Mouse (Mus musculus) CH12.LX (cell line): ENCODE measurements around the gene Upp2. TPM values are rescaled to one million over a fixed set of nuclear protein-coding genes. Genes with fewer than 3 reads are reported as not detected.

Experiments
- DNase-seq: peaks from one replicate; pipeline ENCODE4 v3.0.0-alpha.2; 2013; ENCODE audit errors: extremely low read depth
- H3K27ac ChIP-seq: 2 replicates; pipeline ENCODE4 v1.5.1; 2012; ENCODE audit warnings: low read depth, mild to moderate bottlenecking, control low read depth, moderate library complexity; ENCODE audit not compliant: insufficient read depth
- H3K27me3 ChIP-seq: replicated peaks from 2 replicates; pipeline ENCODE3; 2012; ENCODE audit warnings: inconsistent platforms
- H3K36me3 ChIP-seq, 2 experiments: replicated peaks in 1 of 2; 2 replicates each; pipeline versions ENCODE3 to v1.6.1; 2012; ENCODE audit warnings: inconsistent platforms in 1 of 2, low read length in 1 of 2, mild to moderate bottlenecking in 1 of 2, mixed read lengths in 1 of 2, moderate library complexity in 1 of 2; ENCODE audit not compliant: control insufficient read depth in 1 of 2, insufficient read depth in 1 of 2
- H3K4me1 ChIP-seq, 2 experiments: 2 replicates each; pipeline ENCODE4 v1.6.1; 2012; ENCODE audit warnings: inconsistent platforms in 1 of 2, moderate library complexity in 1 of 2; ENCODE audit not compliant: insufficient read depth in 2 of 2, control insufficient read depth in 1 of 2
- H3K4me2 ChIP-seq: 2 replicates; pipeline ENCODE4 v1.6.1; 2012; ENCODE audit warnings: low read depth, mild to moderate bottlenecking, control low read depth; ENCODE audit not compliant: poor library complexity, insufficient read depth, severe bottlenecking
- H3K4me3 ChIP-seq, 3 experiments: fragments of 150-350 bp in 1 of 3; sonication (generic) in 1 of 3; replicated peaks in 1 of 3; 2 replicates each; pipeline versions ENCODE3 to v1.5.1; 2011 to 2012; ENCODE audit warnings: low read depth in 2 of 3, low read length in 2 of 3, mild to moderate bottlenecking in 2 of 3, moderate library complexity in 2 of 3, control low read depth in 1 of 3, improper control_type of control experiment in 1 of 3, inconsistent platforms in 1 of 3, mixed read lengths in 1 of 3; ENCODE audit not compliant: poor library complexity in 1 of 3
- H3K79me2 ChIP-seq: replicated peaks from 2 replicates; pipeline ENCODE4 v1.6.1; 2012; ENCODE audit warnings: mild to moderate bottlenecking, moderate library complexity; ENCODE audit not compliant: control insufficient read depth, poor library complexity, insufficient read depth, severe bottlenecking; ENCODE audit errors: extremely low read depth
- H3K9ac ChIP-seq: 2 replicates; pipeline ENCODE4 v1.6.1; 2012; ENCODE audit warnings: low read depth, mild to moderate bottlenecking, control low read depth, moderate library complexity; ENCODE audit not compliant: insufficient read depth
- H3K9me3 ChIP-seq: replicated peaks from 2 replicates; pipeline ENCODE3; 2012; ENCODE audit warnings: low read length, inconsistent platforms, mixed read lengths
- BHLHE40 ChIP-seq: IDR thresholded peaks from 2 replicates; pipeline ENCODE4 v1.6.1; 2011; ENCODE audit warnings: mild to moderate bottlenecking, low read depth, low read length, improper control_type of control experiment
- CHD1 ChIP-seq: IDR thresholded peaks from 2 replicates; pipeline ENCODE4 v1.6.1; 2012; ENCODE audit warnings: low read depth, low read length, improper control_type of control experiment, inconsistent platforms
- ELF1 ChIP-seq: IDR thresholded peaks from 2 replicates; pipeline ENCODE4 v1.6.1; 2014; ENCODE audit warnings: low read depth, mild to moderate bottlenecking, inconsistent platforms, low read length, improper control_type of control experiment
- GABPA ChIP-seq: IDR thresholded peaks from 2 replicates; pipeline ENCODE4 v1.6.1; 2012; ENCODE audit warnings: low read depth, low read length, improper control_type of control experiment, inconsistent platforms; ENCODE audit not compliant: insufficient replicate concordance
- HCFC1 ChIP-seq: IDR thresholded peaks from 2 replicates; pipeline ENCODE4 v1.6.1; 2012; ENCODE audit warnings: low read depth, mild to moderate bottlenecking, inconsistent platforms, low read length, improper control_type of control experiment
- IRF4 ChIP-seq: IDR thresholded peaks from 2 replicates; pipeline ENCODE4 v1.6.1; 2014; ENCODE audit warnings: low read depth, mild to moderate bottlenecking, inconsistent platforms, low read length, improper control_type of control experiment
- MAFK ChIP-seq: IDR thresholded peaks from 2 replicates; pipeline ENCODE4 v1.6.1; 2011; ENCODE audit warnings: low read length, improper control_type of control experiment; ENCODE audit not compliant: insufficient replicate concordance
- MAX ChIP-seq: IDR thresholded peaks from 2 replicates; pipeline ENCODE4 v1.6.1; 2011; ENCODE audit warnings: low read length, improper control_type of control experiment
- MXI1 ChIP-seq: IDR thresholded peaks from 2 replicates; pipeline ENCODE4 v1.6.1; 2011; ENCODE audit warnings: mild to moderate bottlenecking, low read depth, low read length, improper control_type of control experiment
- MYC ChIP-seq: IDR thresholded peaks from 2 replicates; pipeline ENCODE4 v1.6.1; 2011; ENCODE audit warnings: low read depth, mild to moderate bottlenecking, improper control_type of control experiment, low read length
- NELFE ChIP-seq: IDR thresholded peaks from 2 replicates; pipeline ENCODE4 v1.6.1; 2011; ENCODE audit warnings: low read depth, low read length, improper control_type of control experiment
- POLR2AphosphoS2 ChIP-seq: IDR thresholded peaks from 2 replicates; pipeline ENCODE4 v1.6.1; 2011; ENCODE audit warnings: low read depth, low read length, improper control_type of control experiment
- RAD21 ChIP-seq: IDR thresholded peaks from 2 replicates; pipeline ENCODE4 v1.6.1; 2011; ENCODE audit warnings: low read depth, mild to moderate bottlenecking, low read length, improper control_type of control experiment, moderate library complexity
- TBP ChIP-seq: conservative IDR thresholded peaks from 2 replicates; pipeline ENCODE4 v1.6.1; 2011; ENCODE audit warnings: low read depth, low read length, improper control_type of control experiment
- TCF12 ChIP-seq: IDR thresholded peaks from 2 replicates; pipeline ENCODE4 v1.6.1; 2014; ENCODE audit warnings: low read depth, mild to moderate bottlenecking, inconsistent platforms, low read length, improper control_type of control experiment
- USF1 ChIP-seq: IDR thresholded peaks from 2 replicates; pipeline ENCODE4 v1.6.1; 2014; ENCODE audit warnings: low read depth, mild to moderate bottlenecking, inconsistent platforms, low read length, improper control_type of control experiment
- ZC3H11A ChIP-seq: IDR thresholded peaks from 2 replicates; pipeline ENCODE4 v1.6.1; 2012; ENCODE audit warnings: low read depth, mild to moderate bottlenecking, inconsistent platforms, low read length, improper control_type of control experiment
- ZNF384 ChIP-seq: IDR thresholded peaks from 2 replicates; pipeline ENCODE4 v1.6.1; 2012; ENCODE audit warnings: low read depth, low read length, improper control_type of control experiment, inconsistent platforms
- dilution Hi-C: fragments of 300-500 bp; cut with MboI; formaldehyde crosslinking; loops from 2 replicates; pipeline ENCODE4 v1.14.3; 2020; ENCODE audit warnings: low sequenced_read_pairs; ENCODE audit not compliant: extremely low pct_unique_long_range_greater_than_20kb, extremely low pct_ligation_motif_present
- in situ Hi-C: fragments of 300-500 bp; cut with MboI; formaldehyde crosslinking; loops from 3 replicates; pipeline ENCODE4 v1.14.3; 2019; ENCODE audit warnings: low sequenced_read_pairs, low pct_ligation_motif_present, low pct_unique_long_range_greater_than_20kb, mixed read lengths
- polyA plus RNA-seq: library from polyadenylated mRNA; unstranded; fragments of >175 nt; gene quantifications from 2 replicates; pipeline ENCODE4 v1.2.1, GENCODE M21; 2012; ENCODE audit warnings: low read depth; ENCODE audit not compliant: insufficient read length
- total RNA-seq, 2 experiments: library from RNA; depleted of rRNA; stranded (reverse); fragments of 300-350 nt in 1 of 2; fragments of >200 nt in 1 of 2; gene quantifications; 2 replicates each; pipeline ENCODE4 v1.2.3; 2012 to 2014

The Upp2 gene
- total and polyA plus RNA-seq, 3 experiments, result not detected

DNA sequence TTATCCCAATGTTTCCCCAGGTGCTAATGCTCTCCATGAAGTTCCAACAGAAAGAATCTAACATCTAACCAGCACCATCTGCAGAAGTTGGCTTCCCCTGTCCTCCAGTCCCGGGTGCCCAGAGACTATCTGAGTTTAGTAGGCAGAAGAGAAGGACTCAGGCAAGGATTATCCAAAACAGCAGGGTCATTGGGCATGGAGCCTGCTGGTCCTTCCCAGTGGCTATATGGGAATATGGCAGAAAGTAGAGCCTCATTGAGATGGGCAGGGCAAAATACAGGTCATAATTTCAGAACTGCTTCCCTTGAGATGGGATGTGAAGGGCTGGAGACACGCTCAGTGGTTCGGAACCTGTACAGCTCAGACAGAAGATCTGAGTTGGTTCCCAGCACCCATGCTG, 39.3 kb upstream of the Upp2 start:
- TF ChIP-seq ZNF384 (no peak), MAX (no peak), RAD21 (no peak), MAFK (no peak), TCF12 (no peak), MXI1 (no peak), ELF1 (no peak), NELFE (no peak), GABPA (no peak), ZC3H11A (no peak), HCFC1 (no peak), POLR2AphosphoS2 (no peak), CHD1 (no peak), TBP (no peak), USF1 (no peak), IRF4 (no peak), MYC (no peak)
- TF ChIP-seq, all 38 proteins: peak for 0

DNA sequence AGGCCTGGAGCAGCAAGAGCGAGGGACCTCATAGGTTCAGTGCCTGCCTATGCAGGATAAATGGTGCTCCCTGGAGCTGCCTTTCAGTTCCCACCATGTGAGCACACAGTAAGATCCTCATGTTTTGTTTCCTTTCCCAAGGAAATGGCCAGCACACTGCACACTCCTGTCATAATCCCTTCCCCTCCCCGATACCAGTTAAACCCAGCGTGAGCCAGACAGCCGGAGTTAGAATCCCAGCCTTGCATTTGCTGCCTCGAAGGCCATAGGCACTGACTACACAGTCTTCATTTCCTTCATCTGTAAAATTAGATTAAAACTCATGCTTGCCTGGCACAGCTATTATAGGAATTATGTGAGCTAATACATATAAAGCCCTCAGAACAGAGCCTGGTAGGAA, 37.7 kb upstream of the Upp2 start:
- DNase-seq, result no peak
- Histone ChIP-seq H3K4me1 (no peaks in the 10 kb centered on the region), H3K27me3 (no peaks in the 10 kb centered on the region), H3K9me3 (peaks cover 33% of the 10 kb centered on the region), H3K36me3 (no peaks in the 10 kb centered on the region), H3K9ac (no peak overlapping the region), H3K4me2 (no peak overlapping the region), H3K27ac (no peak overlapping the region), H3K4me3 (no peak overlapping the region), H3K79me2 (no peaks in the 10 kb centered on the region)
- in situ Hi-C loops, result no loop called here
- dilution Hi-C loops, result no loop called here
- TF ChIP-seq BHLHE40 (no peak), ELF1 (no peak)

More for the DNA sequence above, 39.3 kb upstream of the Upp2 start:
- Histone ChIP-seq H3K4me3 (no peak overlapping the region), H3K27me3 (no peaks in the 10 kb centered on the region), H3K9me3 (peaks cover 22% of the 10 kb centered on the region), H3K79me2 (no peaks in the 10 kb centered on the region), H3K36me3 (no peaks in the 10 kb centered on the region), H3K9ac (no peak overlapping the region), H3K4me1 (no peaks in the 10 kb centered on the region), H3K27ac (no peak overlapping the region), H3K4me2 (no peak overlapping the region)
- no peak for DNase-seq
- dilution Hi-C loops (no loop called here), in situ Hi-C loops (no loop called here)
